Mouse (Mus musculus): ENCODE measurements around the gene Olfr470.
"Not testable (repeated sequence)": the region's sequence is repeated elsewhere in the genome, so short reads cannot be mapped to it uniquely, and the experiment has no call there.

Olfr470 gene

DNA sequence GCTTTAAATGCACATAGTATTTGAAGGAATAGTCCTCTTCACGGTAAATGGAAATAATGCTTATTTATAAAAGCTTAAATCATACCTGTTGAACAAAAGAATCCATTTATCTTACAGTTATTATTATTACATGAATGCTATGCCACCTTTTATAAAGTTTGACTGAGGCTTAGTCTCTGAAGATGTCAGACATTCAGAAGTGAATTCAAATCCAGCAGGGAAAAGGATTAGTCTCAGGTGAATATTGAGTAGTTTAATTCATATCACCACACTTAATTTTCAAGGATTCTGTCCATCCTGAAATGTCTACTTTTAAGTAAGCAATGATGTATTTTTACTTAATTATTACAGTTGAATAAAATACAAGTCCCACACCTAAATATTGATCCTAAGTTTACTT, at the start of gene Olfr470:
Gene Olfr470, minus strand, starts transcription at position 101 of the 400 bp plus-strand sequence.
- DNase-seq, result not testable (repeated sequence)

DNA sequence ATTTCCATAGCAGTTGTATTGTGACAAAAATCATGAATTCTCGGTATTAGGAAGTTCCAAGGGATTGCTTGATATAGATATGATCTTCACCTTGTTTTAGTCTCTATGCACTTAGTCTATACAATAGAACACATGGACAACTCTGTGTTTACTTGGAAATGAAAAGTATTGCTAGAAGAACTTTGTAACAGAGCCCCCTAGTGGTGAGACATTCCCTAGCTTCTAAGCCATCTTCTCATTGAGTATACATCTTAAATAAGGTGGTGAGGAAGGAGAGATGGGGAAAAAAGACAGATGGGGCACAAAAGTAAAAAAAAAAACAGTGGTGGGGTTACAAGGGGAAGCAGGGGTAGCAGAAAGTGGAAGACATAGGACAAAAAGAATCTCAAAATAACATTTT, 5.6 kb downstream of the Olfr470 start:
- DNase-seq, result no peak

DNA sequence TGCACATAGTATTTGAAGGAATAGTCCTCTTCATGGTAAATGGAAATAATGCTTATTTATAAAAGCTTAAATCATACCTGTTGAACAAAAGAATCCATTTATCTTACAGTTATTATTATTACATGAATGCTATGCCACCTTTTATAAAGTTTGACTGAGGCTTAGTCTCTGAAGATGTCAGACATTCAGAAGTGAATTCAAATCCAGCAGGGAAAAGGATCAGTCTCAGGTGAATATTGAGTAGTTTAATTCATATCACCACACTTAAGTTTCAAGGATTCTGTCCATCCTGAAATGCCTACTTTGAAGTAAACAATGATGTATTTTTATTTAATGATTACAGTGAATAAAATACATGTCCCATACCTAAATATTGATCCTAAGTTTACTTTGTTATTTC, 21.8 kb downstream of the Olfr470 start, which contains the start of gene Olfr469:
Gene Olfr469, minus strand, starts transcription at position 101 of the 400 bp plus-strand sequence.
- not testable (repeated sequence) for DNase-seq

GRCm38 (mm10) chr7:107823867-107824266, 23.4 kb downstream of the Olfr470 start:
- not testable (repeated sequence) for DNase-seq

- DNase-seq, result no peak
Measured at GRCm38 (mm10) chr7:107819442-107819841, 27.8 kb downstream of the Olfr470 start.

GRCm38 (mm10) chr7:107811963-107812362, 35.3 kb downstream of the Olfr470 start, which contains the start of gene Olfr467:
Gene Olfr467 (plus strand): TSS chr7:107812263.
- no peak for DNase-seq

DNA sequence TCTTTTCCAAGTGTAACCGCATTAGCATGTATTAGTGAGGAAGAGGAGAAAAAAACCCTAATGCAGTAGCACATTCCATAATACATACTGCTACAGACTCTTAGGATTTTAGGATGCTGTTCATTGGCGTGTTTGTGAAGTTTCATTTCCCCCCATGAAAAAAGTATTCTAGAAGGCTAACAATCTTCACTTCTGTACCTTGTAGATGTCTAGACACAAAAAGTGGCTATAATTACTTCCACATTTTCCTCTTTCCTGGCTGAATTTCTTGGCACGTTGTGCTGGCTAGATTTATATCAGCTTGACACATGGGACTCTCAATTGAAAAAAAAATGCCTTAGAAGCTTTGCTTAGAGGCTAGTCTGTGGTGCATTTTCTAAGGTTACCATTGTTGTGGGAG, 45.2 kb downstream of the Olfr470 start:
- no peak for DNase-seq

GRCm38 (mm10) chr7:107801108-107801507, 46.2 kb downstream of the Olfr470 start, which contains the start of gene Ovch2:
Gene Ovch2 (minus strand): TSS chr7:107801208.
- DNase-seq, result no peak

DNA sequence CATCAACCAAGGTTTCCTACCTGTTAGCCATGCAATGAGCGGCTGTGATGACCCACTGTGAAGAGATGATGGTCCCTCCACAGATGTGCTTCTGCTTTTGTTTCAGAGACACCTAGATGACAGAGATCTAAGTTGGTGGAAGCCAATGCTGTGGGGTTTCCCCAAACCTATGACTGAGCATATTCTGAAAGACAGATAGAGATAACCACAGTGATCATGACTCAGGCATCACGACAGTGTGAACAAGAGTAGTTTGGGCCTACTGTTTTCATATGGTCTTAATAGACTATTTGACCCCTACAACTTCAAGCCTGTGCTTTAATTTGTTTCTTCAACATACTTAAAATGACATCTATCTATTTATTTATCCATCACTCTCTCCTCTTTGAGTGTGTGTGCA, 50.8 kb downstream of the Olfr470 start:
- DNase-seq, result no peak

Measured in lung, postnatal 4 days (tissue).